Mouse (Mus musculus): ENCODE measurements at regions not wholly inside any gene's neighbourhood (a gene's known extent, or its start where the extent isn't known, plus 50 kb on each side); places are given as distances from the start of the nearest gene placed in this dataset.

- no peak overlapping the region for H3K9ac ChIP-seq (replicated peaks)
- 92% methylated on average over 3 of the region's 3 CpGs for WGBS
- no peaks in the 10 kb centered on the region for H3K4me1 ChIP-seq
- no peak overlapping the region for H3K4me2 ChIP-seq (replicated peaks)
- no peak for ATAC-seq (replicated peaks)
- no peaks in the 10 kb centered on the region for H3K36me3 ChIP-seq
- no peak overlapping the region for H3K27ac ChIP-seq (replicated peaks)
- no peaks in the 10 kb centered on the region for H3K27me3 ChIP-seq
- H3K9me3 ChIP-seq: no peaks in the 10 kb centered on the region
- no peak overlapping the region for H3K4me3 ChIP-seq
Observed at GRCm38 (mm10) chr11:6764186-6764585, 73.3 kb downstream of the Gm11983 start.

GRCm38 (mm10) chr11:6763001-6763400, 74.5 kb downstream of the Gm11983 start:
- Histone ChIP-seq H3K4me2 (replicated peaks) (no peak overlapping the region), H3K36me3 (no peaks in the 10 kb centered on the region), H3K27me3 (no peaks in the 10 kb centered on the region), H3K4me1 (no peaks in the 10 kb centered on the region), H3K27ac (replicated peaks) (no peak overlapping the region), H3K9ac (replicated peaks) (no peak overlapping the region), H3K9me3 (no peaks in the 10 kb centered on the region), H3K4me3 (no peak overlapping the region)
- WGBS: 79% methylated on average over 4 of the region's 4 CpGs
- ATAC-seq (replicated peaks): no peak

GRCm38 (mm10) chr11:6761876-6762628, 75.4 kb downstream of the Gm11983 start:
- no peaks in the 10 kb centered on the region for H3K4me1 ChIP-seq
- H3K27me3 ChIP-seq: no peaks in the 10 kb centered on the region
- no peak overlapping the region for H3K27ac ChIP-seq (replicated peaks)
- no peak overlapping the region for H3K4me2 ChIP-seq (replicated peaks)
- no peaks in the 10 kb centered on the region for H3K9me3 ChIP-seq
- no peak for ATAC-seq (replicated peaks)
- no peak overlapping the region for H3K4me3 ChIP-seq
- H3K36me3 ChIP-seq: no peaks in the 10 kb centered on the region
- WGBS: 75% methylated on average over 11 of the region's 11 CpGs
- no peak overlapping the region for H3K9ac ChIP-seq (replicated peaks)

GRCm38 (mm10) chr11:6759578-6759977, 77.9 kb downstream of the Gm11983 start:
- H3K9me3 ChIP-seq: no peaks in the 10 kb centered on the region
- no peaks in the 10 kb centered on the region for H3K36me3 ChIP-seq
- H3K27ac ChIP-seq (replicated peaks): no peak overlapping the region
- H3K4me2 ChIP-seq (replicated peaks): no peak overlapping the region
- no peaks in the 10 kb centered on the region for H3K4me1 ChIP-seq
- H3K4me3 ChIP-seq: no peak overlapping the region
- no peaks in the 10 kb centered on the region for H3K27me3 ChIP-seq
- no peak for ATAC-seq (replicated peaks)
- H3K9ac ChIP-seq (replicated peaks): no peak overlapping the region
- 86% methylated on average over 4 of the region's 4 CpGs for WGBS

GRCm38 (mm10) chr11:6739439-6739838, 81.1 kb downstream of the Ramp3 start:
- Histone ChIP-seq H3K27me3 (no peaks in the 10 kb centered on the region), H3K4me1 (0 out of 2 replicates have a peak, but pooled peaks cover 4% of the 10 kb centered on the region), H3K9ac (replicated peaks) (no peak overlapping the region), H3K4me3 (no peak overlapping the region), H3K4me2 (replicated peaks) (no peak overlapping the region), H3K27ac (replicated peaks) (no peak overlapping the region), H3K36me3 (no peaks in the 10 kb centered on the region), H3K9me3 (no peaks in the 10 kb centered on the region)
- ATAC-seq (replicated peaks): no peak
- 90% methylated on average over 5 of the region's 5 CpGs for WGBS

GRCm38 (mm10) chr11:6738581-6738980, 80.3 kb downstream of the Ramp3 start:
- H3K36me3 ChIP-seq: no peaks in the 10 kb centered on the region
- H3K27me3 ChIP-seq: no peaks in the 10 kb centered on the region
- no peak for ATAC-seq (replicated peaks)
- no peaks in the 10 kb centered on the region for H3K9me3 ChIP-seq
- no peak overlapping the region for H3K4me2 ChIP-seq (replicated peaks)
- 0 out of 2 replicates have a peak, but pooled peaks cover 4% of the 10 kb centered on the region for H3K4me1 ChIP-seq
- no peak overlapping the region for H3K27ac ChIP-seq (replicated peaks)
- no peak overlapping the region for H3K4me3 ChIP-seq
- 69% methylated on average over 3 of the region's 3 CpGs for WGBS
- no peak overlapping the region for H3K9ac ChIP-seq (replicated peaks)

- Histone ChIP-seq H3K9me3 (no peaks in the 10 kb centered on the region), H3K9ac (replicated peaks) (no peak overlapping the region), H3K27ac (replicated peaks) (no peak overlapping the region), H3K36me3 (no peaks in the 10 kb centered on the region), H3K4me3 (no peak overlapping the region), H3K27me3 (no peaks in the 10 kb centered on the region), H3K4me1 (0 out of 2 replicates have a peak, but pooled peaks cover 4% of the 10 kb centered on the region), H3K4me2 (replicated peaks) (no peak overlapping the region)
- 48% methylated on average over 3 of the region's 3 CpGs for WGBS
- no peak for ATAC-seq (replicated peaks)
Observed at GRCm38 (mm10) chr11:6738163-6738562, 79.8 kb downstream of the Ramp3 start.

- no peaks in the 10 kb centered on the region for H3K9me3 ChIP-seq
- H3K27ac ChIP-seq (replicated peaks): no peak overlapping the region
- no peaks in the 10 kb centered on the region for H3K36me3 ChIP-seq
- WGBS: 85% methylated on average over 7 of the region's 7 CpGs
- H3K4me2 ChIP-seq (replicated peaks): no peak overlapping the region
- no peaks in the 10 kb centered on the region for H3K27me3 ChIP-seq
- H3K4me1 ChIP-seq: 0 out of 2 replicates have a peak, but pooled peaks cover 4% of the 10 kb centered on the region
- ATAC-seq (replicated peaks): no peak
- no peak overlapping the region for H3K4me3 ChIP-seq
- no peak overlapping the region for H3K9ac ChIP-seq (replicated peaks)
Observed at GRCm38 (mm10) chr11:6734746-6735430, 76.6 kb downstream of the Ramp3 start.

- 69% methylated on average over 5 of the region's 5 CpGs for WGBS
- Histone ChIP-seq H3K4me3 (no peak overlapping the region), H3K27me3 (no peaks in the 10 kb centered on the region), H3K9me3 (no peaks in the 10 kb centered on the region), H3K4me1 (no peaks in the 10 kb centered on the region), H3K9ac (replicated peaks) (no peak overlapping the region), H3K27ac (replicated peaks) (no peak overlapping the region), H3K36me3 (no peaks in the 10 kb centered on the region), H3K4me2 (replicated peaks) (no peak overlapping the region)
- no peak for ATAC-seq (replicated peaks)
Observed at GRCm38 (mm10) chr11:6731505-6731904, 73.2 kb downstream of the Ramp3 start.

Data from forebrain, embryonic 15.5 days (tissue).